Mouse (Mus musculus) G1E (cell line): ENCODE results near the gene Yipf3.

ENCODE experiments used
- CTCF ChIP-seq: IDR thresholded peaks from 2 replicates; pipeline ENCODE4 v1.5.1; 2012; ENCODE audit warnings: low read depth, low read length, inconsistent platforms, mixed read lengths
- TAL1 ChIP-seq: conservative IDR thresholded peaks from 2 replicates; pipeline ENCODE4 v1.6.1; 2012; ENCODE audit warnings: low read depth, low read length, inconsistent platforms, mixed read lengths

DNA sequence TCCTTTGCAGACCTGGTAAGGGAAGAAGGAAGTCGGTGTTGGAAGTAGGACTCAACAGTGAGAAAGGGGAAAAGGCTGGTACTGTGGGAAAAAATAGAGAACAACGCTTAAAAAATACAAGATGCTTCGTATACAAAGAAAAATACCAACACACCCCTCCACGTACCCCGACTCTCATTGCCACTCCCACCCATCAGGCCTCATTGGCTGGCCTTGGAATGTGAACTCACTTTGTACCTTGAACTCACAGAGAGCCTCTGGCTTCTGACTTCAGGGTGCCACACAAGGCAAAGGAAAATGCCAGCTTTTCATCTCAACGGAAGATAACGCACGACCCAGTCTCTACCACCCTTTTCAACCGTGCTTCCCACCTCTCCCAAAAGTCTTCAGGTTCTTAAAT is 35.3 kb downstream of the Yipf3 start:
- TF ChIP-seq CTCF (no peak), TAL1 (no peak)
